Comparison of ENCODE assay signal across 17 mouse cellular contexts in genomic region chr12:24634212-24634611, GRCm38 (mm10). TPM values are rescaled to one million over a fixed set of nuclear protein-coding genes. Genes with fewer than 3 reads are reported as not detected.
DNase-seq lines count a peak whose midpoint lies in the region; ATAC-seq and TF ChIP-seq lines count a peak whose summit lies in the region.
"Had no signal": no experiment of that assay in that cellular context is flagged by ENCODE, and none has a peak within 500 bp of the region (broad histone marks: within the 10 kb centered on the region; RNA-seq: fewer than 3 reads in every experiment).

No protein-coding gene starts in this region.

- no peaks in the 10 kb centered on the region for H3K9me3 ChIP-seq in limb, embryonic 12.5 days
- H3K9me3 ChIP-seq in limb, embryonic 10.5 days (replicated peaks), result no peaks in the 10 kb centered on the region
- no peaks in the 10 kb centered on the region for H3K9me3 ChIP-seq in limb, embryonic 13.5 days
- no peaks in the 10 kb centered on the region for H3K9me3 ChIP-seq in liver, postnatal 0 days (ENCODE audit: low read length)
- no peaks in the 10 kb centered on the region for H3K9me3 ChIP-seq in forebrain, embryonic 11.5 days (ENCODE audit: control insufficient read depth, low read length)
- H3K9me3 ChIP-seq: hindbrain, embryonic 15.5 days; midbrain, embryonic 12.5 days had no signal

- no peak overlapping the region for H3K9ac ChIP-seq in limb, embryonic 12.5 days (replicated peaks)
- no peak overlapping the region for H3K9ac ChIP-seq in limb, embryonic 13.5 days
- H3K9ac ChIP-seq in liver, postnatal 0 days (replicated peaks), result no peak overlapping the region
- H3K9ac ChIP-seq in forebrain, embryonic 11.5 days (ENCODE audit: low read length), result no peak overlapping the region
- H3K9ac ChIP-seq: forebrain, postnatal 0 days; hindbrain, embryonic 15.5 days; midbrain, embryonic 12.5 days had no signal

- TF ChIP-seq EP300 in liver, postnatal 0 days (IDR thresholded peaks at IDR 0.05; ENCODE audit: low read depth), result no peak

- intact Hi-C loops in gastrocnemius, adult 2 months (cut with DNase I), result no loop called here

- H3K36me3 ChIP-seq in limb, embryonic 12.5 days, result no peaks in the 10 kb centered on the region
- no peaks in the 10 kb centered on the region for H3K36me3 ChIP-seq in limb, embryonic 10.5 days
- no peaks in the 10 kb centered on the region for H3K36me3 ChIP-seq in limb, embryonic 13.5 days
- H3K36me3 ChIP-seq in liver, postnatal 0 days (replicated peaks; ENCODE audit: insufficient read depth, low read length), result no peaks in the 10 kb centered on the region
- no peaks in the 10 kb centered on the region for H3K36me3 ChIP-seq in forebrain, embryonic 11.5 days (ENCODE audit: control insufficient read depth, insufficient read depth, low read length)
- H3K36me3 ChIP-seq: hindbrain, embryonic 15.5 days; midbrain, embryonic 12.5 days had no signal

- WGBS in limb, embryonic 12.5 days, result 76% methylated on average over 4 of the region's 4 CpGs
- 87% methylated on average over 4 of the region's 4 CpGs for WGBS in limb, embryonic 10.5 days
- 81% methylated on average over 4 of the region's 4 CpGs for WGBS in limb, embryonic 13.5 days
- 57% methylated on average over 4 of the region's 4 CpGs for WGBS in liver, postnatal 0 days (ENCODE audit: insufficient replicate concordance)
- WGBS in forebrain, embryonic 11.5 days, result 79% methylated on average over 4 of the region's 4 CpGs

- no peak for ATAC-seq in limb, embryonic 12.5 days (ENCODE audit: insufficient number of reproducible peaks, insufficient read depth, low FRiP score, low TSS enrichment, low read depth)
- ATAC-seq in limb, embryonic 13.5 days (ENCODE audit: low FRiP score, low read depth), result peak; percentile 44; the same call in 1 of the 2 replicates
- peak; percentile 54 for ATAC-seq in liver, postnatal 0 days
- no peak for ATAC-seq in forebrain, embryonic 11.5 days (replicated peaks; ENCODE audit: low FRiP score)
- ATAC-seq: forebrain, postnatal 0 days had no signal

- H3K4me2 ChIP-seq in limb, embryonic 12.5 days, result no peak overlapping the region
- no peak overlapping the region for H3K4me2 ChIP-seq in limb, embryonic 13.5 days (replicated peaks)
- no peak overlapping the region for H3K4me2 ChIP-seq in liver, postnatal 0 days (ENCODE audit: low read depth, low read length)
- no peak overlapping the region for H3K4me2 ChIP-seq in forebrain, embryonic 11.5 days (ENCODE audit: low read depth, low read length, severe bottlenecking)
- H3K4me2 ChIP-seq: hindbrain, embryonic 15.5 days; midbrain, embryonic 12.5 days had no signal

- H3K4me3 ChIP-seq in gastrocnemius, adult 2 months, result no peak overlapping the region
- no peak overlapping the region for H3K4me3 ChIP-seq in limb, embryonic 12.5 days (replicated peaks)
- H3K4me3 ChIP-seq in limb, embryonic 10.5 days, result no peak overlapping the region
- H3K4me3 ChIP-seq in limb, embryonic 13.5 days, result no peak overlapping the region
- no peak overlapping the region for H3K4me3 ChIP-seq in liver, postnatal 0 days (ENCODE audit: low read depth, low read length)
- no peak overlapping the region for H3K4me3 ChIP-seq in forebrain, embryonic 11.5 days (ENCODE audit: low read depth, low read length)
- H3K4me3 ChIP-seq: erythroblast, embryonic 14.5 days; hindbrain, embryonic 15.5 days; midbrain, embryonic 12.5 days; myocyte had no signal

- H3K27me3 ChIP-seq in limb, embryonic 12.5 days, result no peaks in the 10 kb centered on the region
- H3K27me3 ChIP-seq in limb, embryonic 10.5 days (ENCODE audit: low read depth, poor library complexity, severe bottlenecking), result no peaks in the 10 kb centered on the region
- no peaks in the 10 kb centered on the region for H3K27me3 ChIP-seq in limb, embryonic 13.5 days
- H3K27me3 ChIP-seq in liver, postnatal 0 days (ENCODE audit: insufficient read depth, low read length), result no peaks in the 10 kb centered on the region
- H3K27me3 ChIP-seq in forebrain, embryonic 11.5 days (ENCODE audit: control insufficient read depth, insufficient read depth, low read length), result no peaks in the 10 kb centered on the region
- H3K27me3 ChIP-seq: hindbrain, embryonic 15.5 days; midbrain, embryonic 12.5 days had no signal

- DNase-seq in gastrocnemius, adult 2 months, result no peak
- DNase-seq in gastrocnemius, postnatal 10 days, result no peak
- no peak for DNase-seq in limb, embryonic 10.5 days (ENCODE audit: low spot score)
- DNase-seq in liver, postnatal 0 days, result no peak
- DNase-seq in urinary bladder, postnatal 10 days (ENCODE audit: low spot score), result no peak
- no peak for DNase-seq in forebrain, embryonic 11.5 days (ENCODE audit: low spot score)
- DNase-seq: adrenal gland, adult 2 months; cerebellum, adult 2 months; forebrain, postnatal 0 days; kidney, adult 18-20 months; layer of hippocampus, adult 9-11 months had no signal

- TF ChIP-seq CTCF in gastrocnemius, adult 2 months (IDR thresholded peaks at IDR 0.05), result no peak
- TF ChIP-seq CTCF in liver, postnatal 0 days (IDR thresholded peaks at IDR 0.05; ENCODE audit: low read depth), result no peak

- peaks cover 3% of the 10 kb centered on the region for H3K4me1 ChIP-seq in limb, embryonic 12.5 days (replicated peaks)
- peaks cover 8% of the 10 kb centered on the region for H3K4me1 ChIP-seq in limb, embryonic 10.5 days
- H3K4me1 ChIP-seq in limb, embryonic 13.5 days, result peaks cover 8% of the 10 kb centered on the region; the same call in 1 of the 2 replicates
- H3K4me1 ChIP-seq in liver, postnatal 0 days (ENCODE audit: insufficient read depth), result peaks cover 29% of the 10 kb centered on the region
- H3K4me1 ChIP-seq in forebrain, embryonic 11.5 days (replicated peaks; ENCODE audit: control insufficient read depth, insufficient read depth, low read length), result no peaks in the 10 kb centered on the region
- H3K4me1 ChIP-seq: hindbrain, embryonic 15.5 days; midbrain, embryonic 12.5 days had no signal

- peak overlapping the region; percentile 66 for H3K27ac ChIP-seq in gastrocnemius, adult 2 months
- 0 out of 2 replicates have a peak overlapping the region, but pooled peaks have one; percentile 50 for H3K27ac ChIP-seq in limb, embryonic 12.5 days
- H3K27ac ChIP-seq in limb, embryonic 10.5 days, result no peak overlapping the region
- H3K27ac ChIP-seq in limb, embryonic 13.5 days, result no peak overlapping the region
- H3K27ac ChIP-seq in liver, postnatal 0 days (ENCODE audit: low read depth), result peak overlapping the region; percentile 75
- H3K27ac ChIP-seq in forebrain, embryonic 11.5 days (ENCODE audit: low read depth, low read length), result no peak overlapping the region
- H3K27ac ChIP-seq: hindbrain, embryonic 15.5 days; midbrain, embryonic 12.5 days had no signal

RNA-seq across cellular contexts. Expression of gene Klf11, which starts 16.9 kb away (rescaled TPM):
- 1 to 10 TPM; 4.1 to 7.9 TPM for total RNA-seq in gastrocnemius, adult 2 months (2021)
- 10 to 100 TPM in 1 of 2 experiments, 1 to 10 TPM in 1; 9.5 to 11.4 TPM for total RNA-seq in gastrocnemius, postnatal 10 days (2021)
- polyA plus RNA-seq in limb, embryonic 12.5 days (2016; fragmentation: Nextera tagmentation; extraction: Ambion mirVana), result 12.0 and 12.8 TPM in 2 replicates
- 8.4 and 9.5 TPM in 2 replicates for polyA plus RNA-seq in limb, embryonic 10.5 days (2016; fragmentation: Nextera tagmentation; extraction: Ambion mirVana)
- 12.4 and 13.1 TPM in 2 replicates for polyA plus RNA-seq in limb, embryonic 13.5 days (2015; fragmentation: Nextera tagmentation; extraction: Ambion mirVana)
- 4.0 and 5.3 TPM in 2 replicates for polyA plus RNA-seq in liver, postnatal 0 days (2015; fragmentation: Nextera tagmentation; extraction: Ambion mirVana)
- 13.1 and 13.5 TPM in 2 replicates for polyA plus RNA-seq in forebrain, embryonic 11.5 days (2014; fragmentation: Nextera tagmentation; extraction: Ambion mirVana)

RNA-seq across cellular contexts. Expression of gene Cys1, which starts 47.4 kb away (rescaled TPM):
- 1 to 10 TPM; 1.8 to 2.7 TPM for total RNA-seq in gastrocnemius, adult 2 months (2021)
- 1 to 10 TPM; 7.4 to 8.3 TPM for total RNA-seq in gastrocnemius, postnatal 10 days (2021)
- 1.3 and 2.6 TPM in 2 replicates for polyA plus RNA-seq in limb, embryonic 12.5 days (2016; fragmentation: Nextera tagmentation; extraction: Ambion mirVana)
- polyA plus RNA-seq in limb, embryonic 10.5 days (2016; fragmentation: Nextera tagmentation; extraction: Ambion mirVana), result 0.21 TPM in 1 of 2 replicates, not detected in the other
- polyA plus RNA-seq in limb, embryonic 13.5 days (2015; fragmentation: Nextera tagmentation; extraction: Ambion mirVana), result 3.2 and 4.4 TPM in 2 replicates
- polyA plus RNA-seq in liver, postnatal 0 days (2015; fragmentation: Nextera tagmentation; extraction: Ambion mirVana), result 0.31 and 0.50 TPM in 2 replicates
- polyA plus RNA-seq in forebrain, embryonic 11.5 days (2014; fragmentation: Nextera tagmentation; extraction: Ambion mirVana), result 0.76 and 0.85 TPM in 2 replicates
- polyA plus RNA-seq: erythroblast, embryonic 14.5 days had no signal

Comparison
In these comparisons a context has a peak if more than half of its experiments do, and no peak if none do; other contexts are left out.
1. H3K27ac ChIP-seq: peak in gastrocnemius, adult 2 months (single experiment), limb, embryonic 12.5 days (single experiment) and liver, postnatal 0 days (single experiment); none in limb, embryonic 10.5 days (single experiment), limb, embryonic 13.5 days (single experiment) and forebrain, embryonic 11.5 days (single experiment).
2. ATAC-seq: peak in limb, embryonic 13.5 days (single experiment) and liver, postnatal 0 days (single experiment); none in limb, embryonic 12.5 days (single experiment) and forebrain, embryonic 11.5 days (single experiment).